Mouse (Mus musculus): Measurements from ENCODE around the gene Pus10.

The Pus10 gene

DNA sequence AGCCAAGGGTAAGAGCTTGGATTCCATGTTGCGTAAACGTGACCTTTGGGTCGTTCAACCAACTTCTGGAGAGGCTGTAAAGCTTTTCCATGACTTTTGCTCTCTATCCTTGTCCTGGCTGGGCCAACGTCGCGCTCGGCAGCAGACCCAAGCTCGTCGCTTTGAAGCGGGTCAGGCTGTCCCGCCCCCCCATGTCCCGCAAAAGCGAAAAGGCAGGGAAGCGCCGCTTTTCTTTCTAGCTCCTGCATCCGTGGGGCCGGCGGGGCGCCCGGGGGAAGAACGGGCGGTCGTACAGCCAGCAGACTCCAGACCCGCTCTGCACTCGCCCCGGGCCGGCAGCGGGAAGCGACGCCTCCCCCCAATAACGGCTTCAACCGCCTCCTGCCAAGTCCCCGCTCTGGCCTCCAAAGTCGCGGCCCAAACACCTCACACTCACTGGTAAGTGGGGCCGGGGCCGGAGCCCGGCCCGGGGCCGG is at the start of gene Pus10:
TSS of gene Pus10 (plus strand) at position 364 of the 476 bp plus-strand sequence.
- no peak for DNase-seq (ENCODE audit: low read depth)

DNA sequence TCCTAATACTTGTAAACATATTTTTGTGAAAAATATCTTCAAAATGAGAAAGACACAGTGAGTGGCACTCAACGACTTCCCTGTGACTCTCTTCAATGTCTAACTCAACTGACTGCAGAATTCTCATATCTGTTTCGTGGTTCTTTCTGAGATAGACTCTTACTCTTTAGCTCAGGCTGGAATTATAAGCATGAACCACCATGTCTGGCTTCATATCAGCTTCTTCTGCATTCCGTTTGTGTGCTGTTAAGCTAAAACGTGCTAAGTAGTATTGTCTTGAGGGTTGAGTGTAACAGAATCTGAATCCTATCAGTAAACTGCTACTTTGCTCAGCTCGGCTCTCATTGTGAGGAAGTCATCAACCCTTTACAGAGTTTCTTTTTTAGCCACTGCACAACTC is 46.5 kb upstream of the Pus10 start:
- no peak for DNase-seq (ENCODE audit: low read depth)

DNA sequence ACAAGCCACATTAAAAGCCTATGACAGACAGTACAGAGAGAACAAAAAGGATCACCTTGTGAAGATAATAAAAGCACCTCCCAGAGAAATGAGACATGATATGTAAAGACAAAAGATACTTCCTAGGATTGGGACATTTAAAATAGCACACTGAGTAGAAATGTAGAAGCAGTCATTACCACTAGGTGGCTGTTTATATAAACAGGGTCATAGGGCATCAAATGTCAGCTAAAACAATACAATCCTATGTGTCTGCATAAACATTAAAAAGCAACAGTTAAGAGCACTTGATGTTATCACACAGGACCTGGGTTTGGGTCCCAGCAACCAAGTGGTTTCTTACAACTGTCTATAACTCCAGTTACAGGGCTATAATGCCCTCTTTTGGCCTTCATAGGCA is 34.8 kb upstream of the Pus10 start:
- DNase-seq (ENCODE audit: low read depth) = peak; percentile 32

DNA sequence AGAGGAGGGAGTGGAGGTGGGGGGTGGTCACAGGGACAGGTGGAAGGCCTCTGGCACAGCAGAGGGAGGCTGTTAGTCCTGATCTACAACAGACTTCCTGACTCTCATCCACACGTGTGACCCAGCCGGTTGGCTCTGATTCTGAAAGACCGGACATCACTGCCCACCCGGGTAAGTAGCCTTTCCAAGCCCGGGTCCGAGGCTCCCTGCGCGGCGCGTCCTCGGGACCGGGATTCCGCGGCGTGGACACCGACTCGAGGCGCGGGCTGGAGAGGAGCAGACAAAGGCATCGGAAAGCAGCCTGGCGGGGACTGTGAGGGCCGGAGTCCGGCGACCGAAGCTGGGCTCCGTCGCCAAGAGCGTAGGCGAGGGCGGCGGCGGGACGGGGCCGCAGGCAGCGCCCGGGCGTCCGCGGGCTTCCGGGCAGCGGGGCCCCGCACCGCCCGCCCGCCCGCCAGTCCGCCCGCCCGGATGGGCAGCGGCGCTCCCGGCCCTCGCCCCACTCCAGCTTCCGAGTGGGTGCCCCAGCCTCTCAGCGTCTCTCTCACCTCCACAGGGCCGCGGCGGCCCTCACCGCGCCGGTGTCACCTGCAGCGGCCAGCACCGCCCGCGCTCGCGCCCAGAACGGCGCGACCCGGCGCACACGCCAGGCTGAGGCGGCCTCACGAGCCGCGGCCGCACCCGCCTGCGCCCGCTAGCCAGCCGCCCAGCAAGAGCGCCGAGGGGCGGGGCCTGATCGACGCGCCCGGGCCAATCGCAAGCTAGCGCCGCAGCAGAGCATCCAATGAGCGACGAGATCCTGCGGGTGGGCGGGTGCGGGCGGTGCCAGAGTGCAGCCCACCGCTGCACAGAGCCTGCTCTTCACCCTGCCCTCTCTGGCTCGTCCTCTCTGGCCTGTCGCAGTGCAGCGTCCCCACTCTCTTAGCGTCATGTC is 32.3 kb upstream of the Pus10 start, which contains the start of gene 0610010F05Rik:
TSS of gene 0610010F05Rik (minus strand) at position 695 of the 934 bp plus-strand sequence.
- DNase-seq (ENCODE audit: low read depth) = peak; percentile 93

DNA sequence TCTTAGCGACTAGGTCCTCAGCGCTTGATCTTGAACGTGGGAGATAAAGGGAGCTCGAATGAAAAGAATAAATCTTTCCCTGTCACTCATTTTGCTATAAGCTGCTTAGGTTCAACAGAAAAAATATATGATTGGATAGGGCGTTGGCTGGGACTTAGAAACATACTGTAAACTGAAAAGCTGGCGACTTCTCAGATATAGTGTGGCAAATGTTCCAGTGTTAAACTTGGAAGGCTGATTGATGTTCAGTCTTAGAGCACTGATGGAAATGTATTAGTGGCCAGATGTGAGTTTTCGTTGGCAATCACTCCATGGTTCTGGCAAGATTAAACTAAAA is 31.6 kb upstream of the Pus10 start:
- DNase-seq (ENCODE audit: low read depth) = no peak

DNA sequence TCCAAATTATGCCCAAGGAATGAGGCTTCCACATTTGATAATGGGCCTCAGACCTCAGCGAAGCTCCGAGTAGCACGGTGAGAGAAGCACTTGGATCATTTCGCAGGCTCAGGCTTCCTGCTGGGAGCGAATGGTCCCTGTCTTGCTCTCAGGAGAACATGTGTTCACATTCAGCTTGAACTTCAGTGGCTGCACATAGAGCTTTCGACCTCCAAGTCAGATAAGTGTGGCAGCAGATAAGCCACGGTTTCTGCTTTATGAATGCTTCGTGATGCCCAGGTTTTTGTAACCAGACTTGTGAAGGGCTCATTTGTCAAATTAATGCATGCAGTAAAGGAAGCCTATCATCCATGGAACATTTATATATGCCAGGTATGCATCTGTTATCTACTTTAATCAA is 30.9 kb upstream of the Pus10 start:
- DNase-seq (ENCODE audit: low read depth) = peak; percentile 7

DNA sequence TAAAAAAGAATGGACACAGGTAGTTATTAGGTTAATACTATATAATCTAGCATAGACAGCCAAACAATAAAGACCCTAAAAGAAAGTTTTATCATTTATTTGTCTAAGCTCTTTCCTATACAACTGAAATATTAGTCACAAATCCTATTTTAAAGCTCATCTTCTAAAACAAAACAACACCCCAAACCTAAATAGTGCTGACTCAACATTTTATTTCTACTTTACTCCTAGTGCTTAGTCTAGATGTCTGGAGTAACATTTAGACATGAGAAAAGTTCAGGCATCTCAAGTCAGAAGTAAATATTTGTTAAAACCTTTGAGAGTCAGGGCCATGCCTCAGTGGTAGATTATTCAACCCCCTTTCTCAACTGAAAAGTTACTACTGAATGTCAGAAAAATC is 18.0 kb upstream of the Pus10 start:
- no peak for DNase-seq (ENCODE audit: low read depth)

DNA sequence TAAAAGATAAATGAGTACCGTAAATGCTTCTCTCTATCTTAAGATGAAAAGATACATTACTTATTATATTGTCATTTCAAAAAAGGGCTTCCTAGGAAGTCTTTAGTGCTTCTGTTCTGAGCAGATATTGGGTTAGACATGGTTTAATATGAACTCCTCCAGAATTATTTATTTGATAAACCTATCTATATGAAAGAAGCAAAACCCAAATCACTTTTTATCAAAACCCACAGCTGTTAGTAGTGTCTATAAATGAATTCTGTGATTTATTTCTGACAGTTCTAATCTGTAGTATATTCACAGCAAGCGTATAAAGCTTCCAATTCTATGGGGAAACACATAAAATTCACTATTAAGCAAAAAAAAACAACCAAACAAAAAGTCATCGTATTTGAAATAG is 17.6 kb upstream of the Pus10 start:
- DNase-seq (ENCODE audit: low read depth) = no peak

DNA sequence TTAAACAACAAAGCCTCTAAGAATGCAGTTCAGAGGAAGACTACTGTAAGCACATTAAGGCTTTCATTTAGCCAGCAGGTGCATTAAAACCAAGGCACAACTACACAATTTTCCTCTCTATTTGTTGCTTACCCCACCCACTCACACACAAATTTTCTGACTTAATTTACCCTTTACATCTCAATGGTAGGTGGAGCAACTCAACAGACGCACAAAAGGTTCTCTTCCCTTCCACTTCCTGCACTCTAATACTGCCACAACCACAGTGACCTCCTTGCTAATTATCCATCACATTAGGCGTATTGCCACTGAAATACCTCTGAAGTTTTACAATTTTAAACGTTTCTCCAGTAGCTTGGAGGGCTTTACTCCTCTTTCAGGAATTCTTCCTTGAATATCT is 11.8 kb upstream of the Pus10 start:
- DNase-seq (ENCODE audit: low read depth) = no peak

DNA sequence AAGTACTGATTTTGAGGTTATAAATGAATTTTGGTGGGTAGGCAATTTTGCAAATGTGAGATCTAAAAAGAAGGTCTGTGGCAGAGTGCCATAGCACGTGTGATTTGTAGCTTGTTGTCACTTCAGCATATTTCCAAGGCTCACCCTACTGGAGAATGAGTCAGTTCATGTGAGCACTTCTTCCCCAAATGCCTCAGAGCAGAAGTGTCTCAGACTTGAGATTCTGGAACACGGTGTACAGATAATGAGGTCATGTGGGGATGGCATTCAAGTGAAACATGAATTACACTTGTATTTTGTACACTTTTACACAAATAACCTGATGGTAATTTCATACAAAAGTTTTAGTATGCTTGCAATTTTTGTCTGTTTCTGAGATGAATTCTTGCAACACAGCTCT is 7.7 kb upstream of the Pus10 start:
- no peak for DNase-seq (ENCODE audit: low read depth)

DNA sequence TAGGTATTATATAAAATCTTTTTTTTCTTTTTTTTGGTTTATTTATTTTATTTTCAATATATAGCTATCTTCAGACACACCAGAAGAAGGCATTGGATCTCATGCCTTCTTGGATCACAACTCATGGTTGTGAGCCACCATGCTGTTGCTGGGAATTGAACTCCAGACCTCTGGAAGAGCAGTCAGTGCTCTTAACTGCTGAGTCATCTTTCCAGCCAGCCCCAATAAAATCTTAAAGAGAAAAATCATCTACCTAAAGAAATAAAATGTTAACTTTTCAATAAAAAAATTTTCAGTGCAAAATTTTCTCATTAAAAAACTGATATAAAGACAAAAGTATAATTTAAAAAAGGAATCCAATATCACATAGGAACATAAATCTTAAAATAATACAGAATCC is 1.2 kb upstream of the Pus10 start:
- DNase-seq (ENCODE audit: low read depth) = no peak

DNA sequence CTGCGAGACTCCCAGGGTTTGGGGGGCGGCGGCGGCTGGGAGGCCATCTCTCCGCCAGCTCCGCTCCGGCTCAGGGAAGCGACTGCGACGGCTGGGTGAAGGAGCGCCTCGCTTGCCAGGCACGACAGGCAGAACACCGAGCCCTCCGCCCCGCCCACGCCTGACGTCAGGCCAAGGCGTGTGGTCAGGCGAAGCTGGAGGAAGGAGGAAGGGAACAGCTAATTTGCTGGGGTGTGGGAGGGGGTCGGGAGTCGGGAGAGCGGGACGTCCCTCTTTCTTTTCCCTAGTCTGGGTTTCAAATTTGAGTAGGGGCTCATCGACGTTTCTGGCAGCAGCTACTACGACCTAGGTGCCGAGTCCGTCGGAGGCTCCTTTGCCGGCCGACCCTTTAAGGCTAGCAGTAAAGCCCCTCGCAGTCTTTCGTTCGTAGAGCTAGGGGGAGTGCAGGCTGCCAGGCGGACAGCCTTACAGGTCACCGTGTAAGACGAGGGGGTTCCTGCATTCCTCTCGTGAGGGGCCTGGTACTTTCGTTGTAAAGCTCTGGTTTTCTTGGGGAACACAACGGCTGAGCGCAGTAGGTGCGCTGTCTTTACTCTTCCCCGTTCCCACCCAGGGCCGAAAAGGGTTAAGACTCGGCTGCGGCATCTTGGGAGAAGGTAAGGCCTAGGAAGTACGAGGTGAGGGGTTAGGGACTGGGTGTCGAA is 476 bp downstream of the Pus10 start, which contains the start of gene Pex13:
TSS of gene Pex13 (minus strand) at position 162 of the 704 bp plus-strand sequence.
- DNase-seq (ENCODE audit: low read depth) = peak; percentile 93

DNA sequence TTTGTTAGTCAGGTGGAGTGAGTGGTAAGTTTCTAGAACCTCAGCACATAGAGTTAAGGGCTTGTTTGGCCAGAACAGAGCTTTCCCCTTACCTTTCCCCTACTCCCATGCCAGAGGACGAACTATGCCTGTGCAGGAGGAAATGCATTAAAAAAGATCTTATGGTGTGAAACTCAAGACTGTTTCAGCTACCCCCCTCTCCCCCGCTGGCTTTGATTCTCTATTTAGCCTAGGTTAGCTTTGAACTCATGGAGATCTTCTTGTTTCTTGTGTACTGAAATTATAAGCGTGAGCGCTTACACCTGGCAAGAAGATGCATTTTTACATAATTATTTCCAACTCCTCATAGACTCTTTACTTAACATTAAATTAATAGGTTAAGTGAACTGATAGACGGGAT is 1.1 kb downstream of the Pus10 start:
- no peak for DNase-seq (ENCODE audit: low read depth)

DNA sequence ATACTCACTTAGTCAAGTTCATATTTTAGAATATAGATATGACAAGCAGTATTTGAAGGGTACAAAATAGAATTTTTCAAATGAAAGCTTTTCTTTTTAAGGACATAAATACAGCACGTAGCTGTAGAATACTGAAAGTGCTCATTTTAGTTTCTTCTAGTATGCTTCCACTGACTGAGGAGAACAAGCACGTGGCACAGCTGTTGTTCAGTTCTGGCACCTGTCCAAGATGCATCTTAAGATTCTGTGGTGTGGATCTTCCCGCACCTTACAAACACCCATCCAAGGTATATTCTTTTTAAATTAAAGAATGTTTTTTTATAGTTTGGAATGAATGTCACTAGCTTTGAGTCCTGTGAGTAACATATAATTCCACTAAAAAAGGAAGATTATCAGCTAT is 1.7 kb downstream of the Pus10 start:
- DNase-seq (ENCODE audit: low read depth) = peak; percentile 48

DNA sequence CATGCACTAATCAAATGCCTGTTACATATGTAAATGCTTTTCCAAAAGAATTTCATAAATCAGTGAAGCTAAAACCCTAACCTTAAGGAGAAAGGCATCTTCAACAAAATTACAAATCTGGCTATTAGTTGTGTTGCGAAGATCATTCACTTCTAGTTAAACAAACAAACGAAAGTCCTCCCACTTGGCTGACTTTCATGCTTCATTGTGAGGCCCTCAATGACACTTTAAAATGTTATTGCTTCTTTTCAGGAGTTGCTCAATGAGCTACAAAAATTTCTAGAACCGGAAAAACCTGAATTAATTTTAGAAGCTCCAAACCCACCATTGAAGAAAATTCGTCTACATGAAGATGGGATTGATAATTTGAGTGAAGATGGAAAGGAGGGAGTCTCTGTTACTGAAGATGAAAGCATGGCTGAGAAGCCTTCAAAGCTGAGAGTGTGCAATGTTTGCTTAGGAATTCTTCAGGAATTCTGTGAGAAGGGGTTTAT is 6.8 kb downstream of the Pus10 start:
- no peak for DNase-seq (ENCODE audit: low read depth)

DNA sequence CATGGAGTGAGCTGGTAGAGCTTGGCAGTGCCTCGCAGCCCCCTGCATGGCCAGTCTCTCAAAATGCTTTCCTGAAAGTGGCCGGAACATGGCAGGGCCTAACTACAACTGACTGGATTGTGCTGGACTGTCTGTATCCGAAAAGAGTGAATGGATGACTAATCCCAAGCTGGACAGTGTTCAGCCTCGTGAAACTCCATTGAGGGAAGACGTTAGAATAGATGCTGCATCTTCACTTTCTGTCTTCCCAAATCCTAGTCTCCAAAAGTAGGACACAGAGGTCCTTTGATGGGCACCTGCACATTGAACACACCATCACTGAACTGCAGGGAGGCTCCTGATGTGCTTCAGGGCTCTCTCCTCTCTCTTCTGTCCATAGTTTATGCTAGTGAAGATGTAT is 10.6 kb downstream of the Pus10 start:
- no peak for DNase-seq (ENCODE audit: low read depth)

DNA sequence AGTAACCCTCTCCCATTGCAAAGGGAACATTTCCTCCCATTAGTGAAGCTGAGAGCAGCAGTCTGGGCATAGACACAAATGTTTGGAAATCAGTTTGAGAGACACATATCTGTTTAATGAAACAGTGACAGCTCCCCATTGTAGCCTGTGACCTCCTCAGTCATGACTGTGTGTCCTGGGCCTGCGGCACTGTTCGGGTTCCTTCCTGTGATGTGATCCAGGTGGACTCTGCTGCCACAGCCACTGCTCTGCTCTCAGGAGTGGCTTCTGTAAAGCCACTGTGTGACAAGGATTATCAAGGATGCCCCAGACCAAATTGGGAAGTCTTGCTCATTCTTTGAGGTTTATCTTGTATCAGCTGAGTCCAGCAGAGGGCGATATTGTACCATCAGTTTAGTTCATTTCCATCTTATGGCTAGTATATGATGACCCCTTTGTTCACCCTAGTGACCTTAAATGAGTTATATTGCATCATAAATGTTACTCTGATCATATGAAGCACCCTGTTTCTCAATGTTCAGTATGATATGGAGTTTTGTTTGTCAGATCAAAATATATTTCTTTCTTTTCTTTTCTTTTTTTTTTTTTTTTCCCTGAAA is 13.7 kb downstream of the Pus10 start:
- DNase-seq (ENCODE audit: low read depth) = peak; percentile 91

DNA sequence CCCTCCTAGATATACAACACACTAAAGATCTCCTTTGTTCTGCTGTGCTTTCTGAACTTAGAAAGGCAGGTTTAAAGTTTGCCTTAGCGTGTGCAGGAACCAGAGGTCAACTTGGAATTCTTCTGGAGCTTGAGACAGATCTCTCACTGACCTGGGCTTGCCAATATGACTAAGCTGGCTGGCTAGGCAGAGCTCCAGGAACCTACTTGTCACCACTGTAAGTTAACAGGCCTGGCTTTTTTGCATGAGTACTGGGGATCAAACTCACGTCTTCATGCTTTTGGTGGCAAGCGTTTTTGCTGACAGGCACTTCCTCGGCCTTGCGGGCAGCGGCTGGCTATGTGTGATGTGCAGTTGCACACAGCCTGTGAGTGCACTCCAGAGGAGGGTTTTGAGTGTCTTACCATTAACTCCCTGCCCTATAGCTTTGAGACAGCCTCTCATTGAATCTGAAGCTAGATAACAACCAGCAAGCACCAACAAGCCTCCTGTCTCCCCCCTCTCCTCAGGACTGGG is 15.0 kb downstream of the Pus10 start:
- no peak for DNase-seq (ENCODE audit: low read depth)

DNA sequence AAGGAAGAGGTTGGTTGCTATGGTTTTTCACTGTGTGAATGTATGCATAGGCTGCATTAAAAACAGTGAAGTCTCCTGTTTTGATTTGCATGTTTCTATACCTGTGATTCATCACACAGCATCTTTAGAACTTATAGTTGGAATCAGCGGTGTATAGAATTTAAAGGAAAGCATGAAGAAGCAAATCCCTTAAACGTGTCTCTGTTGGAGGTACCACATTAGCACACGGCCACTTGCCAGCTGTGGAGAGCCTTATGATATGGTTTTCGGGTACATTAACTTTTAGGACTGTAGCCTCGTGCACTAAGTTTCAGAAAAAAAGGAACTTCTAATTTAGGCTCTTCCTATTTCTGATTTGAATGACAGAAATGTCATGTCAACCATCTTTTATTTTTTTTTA is 17.1 kb downstream of the Pus10 start:
- DNase-seq (ENCODE audit: low read depth) = no peak

DNA sequence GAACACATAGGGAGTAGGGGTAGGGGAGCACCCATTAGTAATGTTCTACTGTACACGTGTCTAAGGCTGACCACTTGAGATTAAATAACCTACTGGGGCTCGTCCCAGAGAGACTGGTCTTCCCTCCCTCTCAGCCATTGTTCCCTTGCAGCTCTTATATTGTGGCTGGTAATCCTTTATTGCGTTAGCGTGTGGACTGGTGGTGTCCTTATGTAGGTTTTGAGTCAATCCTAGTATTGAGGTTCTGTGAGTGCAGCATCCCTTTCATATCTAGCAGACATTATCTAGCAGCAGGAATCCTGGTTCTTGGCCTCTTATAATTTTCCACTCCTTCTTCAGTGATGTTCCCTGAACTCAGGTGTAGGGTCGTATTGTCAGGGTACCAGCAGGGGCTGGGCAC is 21.2 kb downstream of the Pus10 start:
- DNase-seq (ENCODE audit: low read depth) = no peak

DNA sequence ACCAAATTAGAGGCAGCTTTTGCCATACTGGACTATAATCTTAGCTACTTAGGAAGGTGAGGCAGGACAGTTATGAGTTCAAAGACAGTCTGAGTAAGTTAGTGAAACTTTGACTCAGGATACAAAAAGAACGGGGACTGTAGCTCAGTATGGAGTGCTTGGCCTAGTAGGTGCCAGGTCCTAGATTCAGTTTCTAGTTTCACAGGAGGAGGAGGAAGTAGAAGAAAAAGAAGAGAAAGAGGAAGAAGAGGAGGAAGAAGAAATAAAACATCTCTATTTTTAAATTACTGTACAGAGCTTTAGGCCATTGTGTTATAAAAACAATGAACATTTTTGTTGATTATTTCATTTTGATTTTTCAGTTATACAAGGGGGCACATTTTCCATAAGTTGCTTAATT is 22.6 kb downstream of the Pus10 start:
- DNase-seq (ENCODE audit: low read depth) = no peak

DNA sequence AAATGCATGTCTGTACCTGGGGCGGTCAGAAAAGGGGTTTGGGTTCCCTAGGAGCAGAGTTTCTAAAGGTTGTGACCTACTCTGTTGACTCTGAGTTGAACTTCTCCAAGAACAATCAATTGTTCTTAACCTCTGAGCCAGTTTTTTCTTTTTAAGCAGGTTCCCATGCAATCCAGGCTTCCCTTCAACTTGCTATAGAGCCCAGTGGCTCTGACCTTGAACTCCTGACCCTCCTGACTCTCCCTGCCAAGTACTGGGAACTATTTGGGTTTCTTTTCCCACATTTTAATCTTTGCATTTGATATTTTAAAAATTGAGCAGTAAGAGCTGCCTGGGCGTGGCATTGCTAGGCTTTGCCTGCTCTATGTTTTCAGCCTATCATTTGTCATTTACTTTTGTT is 27.8 kb downstream of the Pus10 start:
- no peak for DNase-seq (ENCODE audit: low read depth)
